Mouse (Mus musculus): ENCODE measurements at regions not wholly inside any gene's neighbourhood (a gene's known extent, or its start where the extent isn't known, plus 50 kb on each side); places are given as distances from the start of the nearest gene placed in this dataset.

GRCm38 (mm10) chr19:44644929-44645328, 82.3 kb downstream of the Hif1an start:
- H3K27me3 ChIP-seq (ENCODE audit: control insufficient read depth, insufficient read depth, low read length) = peaks cover 19% of the 10 kb centered on the region
- no peak overlapping the region for H3K4me3 ChIP-seq (ENCODE audit: low read depth, low read length)
- H3K27ac ChIP-seq (ENCODE audit: low read depth, low read length) = no peak overlapping the region
- H3K4me1 ChIP-seq (replicated peaks; ENCODE audit: control insufficient read depth, insufficient read depth, low read length) = no peaks in the 10 kb centered on the region; the same call in 1 of the 2 replicates
- no peak overlapping the region for H3K9ac ChIP-seq (ENCODE audit: low read length)
- no peaks in the 10 kb centered on the region for H3K36me3 ChIP-seq (ENCODE audit: control insufficient read depth, insufficient read depth, low read length)
- H3K9me3 ChIP-seq (ENCODE audit: control insufficient read depth, low read length) = no peaks in the 10 kb centered on the region
- 64% methylated on average over 4 of the region's 4 CpGs for WGBS
- no peak for ATAC-seq (replicated peaks; ENCODE audit: low FRiP score)
- no peak for DNase-seq (ENCODE audit: low spot score)
- no peak overlapping the region for H3K4me2 ChIP-seq (ENCODE audit: low read depth, low read length, severe bottlenecking)

GRCm38 (mm10) chr19:44646548-44646947, 83.9 kb downstream of the Hif1an start:
- H3K4me3 ChIP-seq (ENCODE audit: low read depth, low read length) = no peak overlapping the region
- H3K9me3 ChIP-seq (ENCODE audit: control insufficient read depth, low read length) = no peaks in the 10 kb centered on the region
- no peak overlapping the region for H3K9ac ChIP-seq (ENCODE audit: low read length)
- no peaks in the 10 kb centered on the region for H3K36me3 ChIP-seq (ENCODE audit: control insufficient read depth, insufficient read depth, low read length)
- WGBS = 81% methylated on average over 9 of the region's 9 CpGs
- peaks cover 28% of the 10 kb centered on the region for H3K27me3 ChIP-seq (ENCODE audit: control insufficient read depth, insufficient read depth, low read length)
- no peaks in the 10 kb centered on the region for H3K4me1 ChIP-seq (replicated peaks; ENCODE audit: control insufficient read depth, insufficient read depth, low read length)
- no peak for DNase-seq (ENCODE audit: low spot score)
- no peak overlapping the region for H3K4me2 ChIP-seq (ENCODE audit: low read depth, low read length, severe bottlenecking)
- no peak overlapping the region for H3K27ac ChIP-seq (ENCODE audit: low read depth, low read length)
- ATAC-seq (replicated peaks; ENCODE audit: low FRiP score) = no peak

- H3K27me3 ChIP-seq (ENCODE audit: control insufficient read depth, insufficient read depth, low read length) = peaks cover 30% of the 10 kb centered on the region
- no peak overlapping the region for H3K27ac ChIP-seq (ENCODE audit: low read depth, low read length)
- no peak overlapping the region for H3K9ac ChIP-seq (ENCODE audit: low read length)
- ATAC-seq (replicated peaks; ENCODE audit: low FRiP score) (no peak), DNase-seq (ENCODE audit: low spot score) (no peak)
- H3K9me3 ChIP-seq (ENCODE audit: control insufficient read depth, low read length) = no peaks in the 10 kb centered on the region
- H3K4me3 ChIP-seq (ENCODE audit: low read depth, low read length) = no peak overlapping the region
- H3K4me1 ChIP-seq (replicated peaks; ENCODE audit: control insufficient read depth, insufficient read depth, low read length) = no peaks in the 10 kb centered on the region
- no peak overlapping the region for H3K4me2 ChIP-seq (ENCODE audit: low read depth, low read length, severe bottlenecking)
- no peaks in the 10 kb centered on the region for H3K36me3 ChIP-seq (ENCODE audit: control insufficient read depth, insufficient read depth, low read length)
- WGBS = 64% methylated on average over 7 of the region's 7 CpGs
Measured at GRCm38 (mm10) chr19:44649206-44649605, 86.6 kb downstream of the Hif1an start.

- H3K36me3 ChIP-seq (ENCODE audit: control insufficient read depth, insufficient read depth, low read length) = no peaks in the 10 kb centered on the region
- no peak overlapping the region for H3K4me3 ChIP-seq (ENCODE audit: low read depth, low read length)
- H3K27ac ChIP-seq (ENCODE audit: low read depth, low read length) = no peak overlapping the region
- H3K9me3 ChIP-seq (ENCODE audit: control insufficient read depth, low read length) = no peaks in the 10 kb centered on the region
- no peak for ATAC-seq (replicated peaks; ENCODE audit: low FRiP score)
- no peak overlapping the region for H3K9ac ChIP-seq (ENCODE audit: low read length)
- 34% methylated on average over 2 of the region's 2 CpGs for WGBS
- H3K4me1 ChIP-seq (replicated peaks; ENCODE audit: control insufficient read depth, insufficient read depth, low read length) = no peaks in the 10 kb centered on the region
- H3K27me3 ChIP-seq (ENCODE audit: control insufficient read depth, insufficient read depth, low read length) = peaks cover 31% of the 10 kb centered on the region
- no peak overlapping the region for H3K4me2 ChIP-seq (ENCODE audit: low read depth, low read length, severe bottlenecking)
- DNase-seq (ENCODE audit: low spot score) = no peak
Measured at GRCm38 (mm10) chr19:44650841-44651240, 88.2 kb downstream of the Hif1an start.

GRCm38 (mm10) chr19:44651605-44652004, 89.0 kb downstream of the Hif1an start:
- 1% methylated on average over 4 of the region's 4 CpGs for WGBS
- Histone ChIP-seq H3K4me1 (replicated peaks; ENCODE audit: control insufficient read depth, insufficient read depth, low read length) (no peaks in the 10 kb centered on the region), H3K9ac (ENCODE audit: low read length) (no peak overlapping the region), H3K9me3 (ENCODE audit: control insufficient read depth, low read length) (no peaks in the 10 kb centered on the region), H3K4me2 (ENCODE audit: low read depth, low read length, severe bottlenecking) (no peak overlapping the region), H3K27ac (ENCODE audit: low read depth, low read length) (no peak overlapping the region), H3K36me3 (ENCODE audit: control insufficient read depth, insufficient read depth, low read length) (no peaks in the 10 kb centered on the region), H3K4me3 (ENCODE audit: low read depth, low read length) (no peak overlapping the region), H3K27me3 (ENCODE audit: control insufficient read depth, insufficient read depth, low read length) (peaks cover 31% of the 10 kb centered on the region)
- ATAC-seq (replicated peaks; ENCODE audit: low FRiP score) (no peak), DNase-seq (ENCODE audit: low spot score) (peak; percentile 50)

- Histone ChIP-seq H3K4me3 (ENCODE audit: low read depth, low read length) (no peak overlapping the region), H3K4me2 (ENCODE audit: low read depth, low read length, severe bottlenecking) (no peak overlapping the region), H3K27me3 (ENCODE audit: control insufficient read depth, insufficient read depth, low read length) (peaks cover 8% of the 10 kb centered on the region), H3K36me3 (ENCODE audit: control insufficient read depth, insufficient read depth, low read length) (no peaks in the 10 kb centered on the region), H3K9me3 (ENCODE audit: control insufficient read depth, low read length) (no peaks in the 10 kb centered on the region), H3K27ac (ENCODE audit: low read depth, low read length) (no peak overlapping the region), H3K9ac (ENCODE audit: low read length) (no peak overlapping the region), H3K4me1 (replicated peaks; ENCODE audit: control insufficient read depth, insufficient read depth, low read length) (no peaks in the 10 kb centered on the region)
- DNase-seq (ENCODE audit: low spot score) = peak; percentile 79
- WGBS = under 1% methylated on average over 6 of the region's 6 CpGs
- peak; percentile 44; the same call in 1 of the 2 replicates for ATAC-seq (replicated peaks; ENCODE audit: low FRiP score)
Measured at GRCm38 (mm10) chr19:44655719-44656118, 93.1 kb downstream of the Hif1an start.

GRCm38 (mm10) chr19:44659316-44659715, 96.5 kb upstream of the Pax2 start:
- peaks cover 2% of the 10 kb centered on the region for H3K27me3 ChIP-seq (ENCODE audit: control insufficient read depth, insufficient read depth, low read length)
- no peaks in the 10 kb centered on the region for H3K4me1 ChIP-seq (replicated peaks; ENCODE audit: control insufficient read depth, insufficient read depth, low read length)
- H3K9me3 ChIP-seq (ENCODE audit: control insufficient read depth, low read length) = no peaks in the 10 kb centered on the region
- DNase-seq (ENCODE audit: low spot score) = no peak
- H3K9ac ChIP-seq (ENCODE audit: low read length) = no peak overlapping the region
- WGBS = 35% methylated on average over 10 of the region's 10 CpGs
- ATAC-seq (replicated peaks; ENCODE audit: low FRiP score) = no peak
- no peak overlapping the region for H3K4me2 ChIP-seq (ENCODE audit: low read depth, low read length, severe bottlenecking)
- H3K36me3 ChIP-seq (ENCODE audit: control insufficient read depth, insufficient read depth, low read length) = no peaks in the 10 kb centered on the region
- no peak overlapping the region for H3K4me3 ChIP-seq (ENCODE audit: low read depth, low read length)
- H3K27ac ChIP-seq (ENCODE audit: low read depth, low read length) = no peak overlapping the region

GRCm38 (mm10) chr19:44669535-44669958, 86.3 kb upstream of the Pax2 start:
- peaks cover 60% of the 10 kb centered on the region for H3K27me3 ChIP-seq (ENCODE audit: control insufficient read depth, insufficient read depth, low read length)
- H3K9ac ChIP-seq (ENCODE audit: low read length) = peak overlapping the region; percentile 43; the same call in 1 of the 2 replicates
- H3K27ac ChIP-seq (ENCODE audit: low read depth, low read length) = no peak overlapping the region
- peak overlapping the region; percentile 59 for H3K4me2 ChIP-seq (ENCODE audit: low read depth, low read length, severe bottlenecking)
- DNase-seq (ENCODE audit: low spot score) (peak; percentile 77), ATAC-seq (replicated peaks; ENCODE audit: low FRiP score) (0 out of 2 replicates have a peak, but pooled peaks have one; percentile 49)
- WGBS = under 1% methylated on average over 14 of the region's 14 CpGs
- H3K4me3 ChIP-seq (ENCODE audit: low read depth, low read length) = peak overlapping the region; percentile 29
- H3K4me1 ChIP-seq (replicated peaks; ENCODE audit: control insufficient read depth, insufficient read depth, low read length) = peaks cover 15% of the 10 kb centered on the region
- no peaks in the 10 kb centered on the region for H3K36me3 ChIP-seq (ENCODE audit: control insufficient read depth, insufficient read depth, low read length)
- no peaks in the 10 kb centered on the region for H3K9me3 ChIP-seq (ENCODE audit: control insufficient read depth, low read length)

GRCm38 (mm10) chr19:44674621-44675245, 81.1 kb upstream of the Pax2 start:
- DNase-seq (ENCODE audit: low spot score) = no peak
- ATAC-seq (replicated peaks; ENCODE audit: low FRiP score) = no peak
- WGBS = 7% methylated on average over 45 of the region's 45 CpGs
- no peak overlapping the region for H3K9ac ChIP-seq (ENCODE audit: low read length)
- no peaks in the 10 kb centered on the region for H3K9me3 ChIP-seq (ENCODE audit: control insufficient read depth, low read length)
- H3K27me3 ChIP-seq (ENCODE audit: control insufficient read depth, insufficient read depth, low read length) = peaks cover 80% of the 10 kb centered on the region
- H3K27ac ChIP-seq (ENCODE audit: low read depth, low read length) = no peak overlapping the region
- H3K36me3 ChIP-seq (ENCODE audit: control insufficient read depth, insufficient read depth, low read length) = no peaks in the 10 kb centered on the region
- no peak overlapping the region for H3K4me2 ChIP-seq (ENCODE audit: low read depth, low read length, severe bottlenecking)
- H3K4me1 ChIP-seq (replicated peaks; ENCODE audit: control insufficient read depth, insufficient read depth, low read length) = peaks cover 15% of the 10 kb centered on the region
- H3K4me3 ChIP-seq (ENCODE audit: low read depth, low read length) = no peak overlapping the region
